Mouse (Mus musculus) myocyte (in vitro differentiated cells): ENCODE data around the gene Wdr19. TPM values are rescaled to one million over a fixed set of nuclear protein-coding genes. Genes with fewer than 3 reads are reported as not detected.

Experiments used
- H3K27me3 ChIP-seq: one replicate; pipeline ENCODE4 v1.6.1; 2011; ENCODE audit not compliant: control insufficient read depth, insufficient read depth, insufficient read length
- H3K36me3 ChIP-seq: one replicate; pipeline ENCODE4 v1.6.1; 2011; ENCODE audit not compliant: control insufficient read depth, insufficient read depth
- H3K4me2 ChIP-seq: one replicate; pipeline ENCODE4 v1.6.1; 2011; ENCODE audit warnings: low read depth, control low read depth
- H3K4me3 ChIP-seq: one replicate; pipeline ENCODE4 v1.5.1; 2011; ENCODE audit warnings: mild to moderate bottlenecking, control low read depth, moderate library complexity
- H3K79me2 ChIP-seq: one replicate; pipeline ENCODE4 v1.6.1; 2011; ENCODE audit not compliant: control insufficient read depth, insufficient read depth
- H3ac ChIP-seq: one replicate; pipeline ENCODE4 v1.6.1; 2011; ENCODE audit not compliant: control insufficient read depth, insufficient read length
- CEBPB ChIP-seq: IDR thresholded peaks from 2 replicates; pipeline ENCODE4 v1.6.1; 2011; ENCODE audit warnings: mild to moderate bottlenecking, moderate library complexity; ENCODE audit not compliant: poor library complexity, insufficient read depth, severe bottlenecking
- E2F4 ChIP-seq: IDR thresholded peaks from one replicate; pipeline ENCODE4 v1.6.1; 2011; ENCODE audit warnings: mild to moderate bottlenecking, control low read depth, moderate library complexity; ENCODE audit not compliant: insufficient read depth
- MAX ChIP-seq: IDR thresholded peaks from one replicate; pipeline ENCODE4 v1.6.1; 2011; ENCODE audit warnings: low read depth, mild to moderate bottlenecking, control low read depth
- MYOD1 ChIP-seq, 3 experiments: IDR thresholded peaks; one replicate each; pipeline ENCODE4 v1.6.1; 2011; ENCODE audit warnings: control low read depth in 2 of 3, low read depth in 2 of 3, mild to moderate bottlenecking in 2 of 3, moderate library complexity in 1 of 3; ENCODE audit not compliant: insufficient read length in 2 of 3, control insufficient read depth in 1 of 3
- MYOG ChIP-seq, 3 experiments: IDR thresholded peaks; one replicate each; pipeline ENCODE4 v1.6.1; 2011; ENCODE audit warnings: control low read depth in 2 of 3, low read depth in 2 of 3, mild to moderate bottlenecking in 2 of 3; ENCODE audit not compliant: insufficient read length in 2 of 3, control insufficient read depth in 1 of 3, insufficient read depth in 1 of 3
- POLR2A ChIP-seq: IDR thresholded peaks from one replicate; pipeline ENCODE4 v1.6.1; 2011; ENCODE audit warnings: low read depth, mild to moderate bottlenecking, control low read depth, moderate library complexity; ENCODE audit not compliant: insufficient read length
- POLR2AphosphoS2 ChIP-seq: IDR thresholded peaks from one replicate; pipeline ENCODE4 v1.6.1; 2011; ENCODE audit warnings: low read depth, control low read depth; ENCODE audit not compliant: insufficient read length
- REST ChIP-seq: IDR thresholded peaks from one replicate; pipeline ENCODE4 v1.6.1; 2011; ENCODE audit warnings: mild to moderate bottlenecking, control low read depth, moderate library complexity; ENCODE audit not compliant: insufficient read depth, insufficient read length
- SRF ChIP-seq: IDR thresholded peaks from one replicate; pipeline ENCODE4 v1.6.1; 2011; ENCODE audit warnings: low read depth; ENCODE audit not compliant: control insufficient read depth, insufficient read length
- TCF12 ChIP-seq: IDR thresholded peaks from one replicate; pipeline ENCODE4 v1.6.1; 2011; ENCODE audit warnings: mild to moderate bottlenecking, control low read depth; ENCODE audit not compliant: poor library complexity, insufficient read depth, severe bottlenecking
- TCF3 ChIP-seq: IDR thresholded peaks from one replicate; pipeline ENCODE4 v1.6.1; 2011; ENCODE audit warnings: low read depth, control low read depth; ENCODE audit not compliant: insufficient read length
- USF1 ChIP-seq: IDR thresholded peaks from one replicate; pipeline ENCODE4 v1.6.1; 2011; ENCODE audit warnings: low read depth, mild to moderate bottlenecking, control low read depth, moderate library complexity
- polyA plus RNA-seq: library from polyadenylated mRNA; unstranded; fragments of >200 nt; fragmentation: generic; extraction: Trizol; gene quantifications from one replicate; pipeline ENCODE4 v1.2.1, GENCODE M21; 2012; ENCODE audit warnings: missing spikeins

The Wdr19 gene
- 3.4 TPM for polyA plus RNA-seq

GRCm38 (mm10) chr5:65199346-65200128 is at the start of gene Wdr19:
Gene Wdr19, plus strand, starts transcription at chr5:65199696.
- peak within 1 kb of the TSS; percentile 90 for H3K4me2 ChIP-seq
- H3K36me3 ChIP-seq, result no peaks in the 10 kb centered on the region
- H3K27me3 ChIP-seq, result no peaks in the 10 kb centered on the region
- peak within 1 kb of the TSS; percentile 46 for H3K4me3 ChIP-seq
- TF ChIP-seq USF1 (peak; percentile 100), POLR2A (peak; percentile 56), SRF (no peak)
- H3K79me2 ChIP-seq, result no peaks in the 10 kb centered on the region
- H3ac ChIP-seq, result no peak within 1 kb of the TSS

- Histone ChIP-seq H3K4me2 (no peak overlapping the region), H3ac (no peak overlapping the region), H3K27me3 (no peaks in the 10 kb centered on the region), H3K79me2 (no peaks in the 10 kb centered on the region), H3K36me3 (peaks cover 19% of the 10 kb centered on the region), H3K4me3 (no peak overlapping the region)
- TF ChIP-seq POLR2A, result no peak
- no peak for TF ChIP-seq MYOD1 (IDR thresholded peaks at IDR 0.05; ENCODE audit: control insufficient read depth in 1 of 3, insufficient read length in 2 of 3, low read depth in 2 of 3)
- no peak for TF ChIP-seq USF1
- no peak for TF ChIP-seq E2F4
- no peak for TF ChIP-seq TCF12
- no peak for TF ChIP-seq REST
- TF ChIP-seq MYOG (IDR thresholded peaks at IDR 0.05; ENCODE audit: control insufficient read depth in 1 of 3, insufficient read depth in 1 of 3, insufficient read length in 2 of 3, low read depth in 2 of 3), result no peak
- no peak for TF ChIP-seq POLR2AphosphoS2
- TF ChIP-seq SRF, result no peak
- TF ChIP-seq MAX, result no peak
- no peak for TF ChIP-seq CEBPB
- TF ChIP-seq TCF3, result no peak
These were observed 49.8 kb upstream of the Wdr19 start for GRCm38 (mm10) chr5:65149706-65150105.

- Histone ChIP-seq H3K36me3 (peaks cover 19% of the 10 kb centered on the region), H3K4me3 (no peak overlapping the region), H3ac (no peak overlapping the region), H3K4me2 (no peak overlapping the region), H3K27me3 (no peaks in the 10 kb centered on the region), H3K79me2 (no peaks in the 10 kb centered on the region)
- no peak for TF ChIP-seq MYOG (IDR thresholded peaks at IDR 0.05; ENCODE audit: control insufficient read depth in 1 of 3, insufficient read depth in 1 of 3, insufficient read length in 2 of 3, low read depth in 2 of 3)
- TF ChIP-seq TCF3, result no peak
- no peak for TF ChIP-seq POLR2AphosphoS2
- no peak for TF ChIP-seq TCF12
- no peak for TF ChIP-seq E2F4
- TF ChIP-seq POLR2A, result no peak
- no peak for TF ChIP-seq REST
- no peak for TF ChIP-seq CEBPB
These were observed 49.0 kb upstream of the Wdr19 start for GRCm38 (mm10) chr5:65150376-65150955.

GRCm38 (mm10) chr5:65151276-65151675 is 48.2 kb upstream of the Wdr19 start:
- H3ac ChIP-seq, result no peak overlapping the region
- TF ChIP-seq CEBPB (no peak), USF1 (no peak), TCF12 (no peak), POLR2AphosphoS2 (no peak), MYOG (IDR thresholded peaks at IDR 0.05; ENCODE audit: control insufficient read depth in 1 of 3, insufficient read depth in 1 of 3, insufficient read length in 2 of 3, low read depth in 2 of 3) (no peak), MAX (no peak), MYOD1 (IDR thresholded peaks at IDR 0.05; ENCODE audit: control insufficient read depth in 1 of 3, insufficient read length in 2 of 3, low read depth in 2 of 3) (no peak), SRF (no peak), TCF3 (no peak), E2F4 (no peak), POLR2A (no peak), REST (no peak)
- H3K27me3 ChIP-seq, result no peaks in the 10 kb centered on the region
- H3K4me3 ChIP-seq, result no peak overlapping the region
- peaks cover 17% of the 10 kb centered on the region for H3K36me3 ChIP-seq
- H3K79me2 ChIP-seq, result no peaks in the 10 kb centered on the region
- no peak overlapping the region for H3K4me2 ChIP-seq

- no peak overlapping the region for H3ac ChIP-seq
- TF ChIP-seq TCF3, result no peak
- TF ChIP-seq POLR2A, result no peak
- H3K4me2 ChIP-seq, result no peak overlapping the region
- no peaks in the 10 kb centered on the region for H3K79me2 ChIP-seq
- H3K27me3 ChIP-seq, result no peaks in the 10 kb centered on the region
- peaks cover 14% of the 10 kb centered on the region for H3K36me3 ChIP-seq
- no peak overlapping the region for H3K4me3 ChIP-seq
These were observed 47.7 kb upstream of the Wdr19 start for GRCm38 (mm10) chr5:65151767-65152166.
